Mouse (Mus musculus) granulocyte monocyte progenitor cell, adult 5-6 weeks (primary cell): ENCODE results near the gene Zfp296. TPM values are rescaled to one million over a fixed set of nuclear protein-coding genes. Genes with fewer than 3 reads are reported as not detected.

Experiments used
- ATAC-seq: replicated peaks from 2 replicates; pipeline ENCODE4 v1.8.0; 2016; ENCODE audit warnings: mild to moderate bottlenecking, moderate TSS enrichment, inconsistent platforms; ENCODE audit not compliant: poor library complexity, severe bottlenecking
- total RNA-seq, 2 experiments: library from RNA; stranded (forward) in 1 of 2; stranded (reverse) in 1 of 2; fragments of 200-712, 200-1000 nt in 1 of 2; fragments of >200 nt in 1 of 2; fragmentation: Nextera tagmentation in 1 of 2; gene quantifications; 2 replicates each; pipeline ENCODE4 v1.2.3; 2014 to 2017

The Zfp296 gene
- total RNA-seq (2014; fragmentation: Nextera tagmentation) (3.9 and 7.0 TPM in 2 replicates), total RNA-seq (2017) (3.8 and 3.9 TPM in 2 replicates)

- ATAC-seq = peak; percentile 54
Measured at GRCm38 (mm10) chr7:19577141-19577852, at the start of gene Zfp296, which contains the start of gene Gemin7. Gene Zfp296, plus strand, starts transcription at chr7:19577287. Gene Gemin7, minus strand, starts transcription at chr7:19577595.

GRCm38 (mm10) chr7:19531077-19531476 lies 46.0 kb upstream of the Zfp296 start:
- ATAC-seq = peak; percentile 55; the same call in 1 of the 2 replicates

GRCm38 (mm10) chr7:19532240-19532639 lies 44.8 kb upstream of the Zfp296 start:
- ATAC-seq = no peak

- no peak for ATAC-seq
Measured at GRCm38 (mm10) chr7:19534676-19535075, 42.4 kb upstream of the Zfp296 start.

GRCm38 (mm10) chr7:19540771-19541566 lies 36.1 kb upstream of the Zfp296 start:
- ATAC-seq = no peak

- no peak for ATAC-seq
Measured at GRCm38 (mm10) chr7:19541681-19542154, 35.4 kb upstream of the Zfp296 start.

GRCm38 (mm10) chr7:19542155-19542691 lies 34.9 kb upstream of the Zfp296 start:
- ATAC-seq = no peak

- ATAC-seq = peak; percentile 80
Measured at GRCm38 (mm10) chr7:19543584-19543983, 33.5 kb upstream of the Zfp296 start.

GRCm38 (mm10) chr7:19546007-19546406 lies 31.1 kb upstream of the Zfp296 start:
- no peak for ATAC-seq

GRCm38 (mm10) chr7:19547344-19547969 lies 29.6 kb upstream of the Zfp296 start:
- ATAC-seq = no peak

GRCm38 (mm10) chr7:19549394-19549793 lies 27.7 kb upstream of the Zfp296 start:
- ATAC-seq = no peak

- no peak for ATAC-seq
Measured at GRCm38 (mm10) chr7:19551634-19552033, 25.5 kb upstream of the Zfp296 start.

GRCm38 (mm10) chr7:19552443-19552842 lies 24.6 kb upstream of the Zfp296 start:
- 0 out of 2 replicates have a peak, but pooled peaks have one; percentile 23 for ATAC-seq

- no peak for ATAC-seq
Measured at GRCm38 (mm10) chr7:19554168-19554567, 22.9 kb upstream of the Zfp296 start.

- ATAC-seq = no peak
Measured at GRCm38 (mm10) chr7:19557086-19557485, 20.0 kb upstream of the Zfp296 start.

GRCm38 (mm10) chr7:19557982-19558900 lies 18.8 kb upstream of the Zfp296 start:
- ATAC-seq = no peak

GRCm38 (mm10) chr7:19558965-19559364 lies 18.1 kb upstream of the Zfp296 start:
- peak; percentile 17; the same call in 1 of the 2 replicates for ATAC-seq

- peak; percentile 39 for ATAC-seq
Measured at GRCm38 (mm10) chr7:19560491-19561260, 16.4 kb upstream of the Zfp296 start.

- ATAC-seq = no peak
Measured at GRCm38 (mm10) chr7:19561431-19561764, 15.7 kb upstream of the Zfp296 start.
